Mouse (Mus musculus): Measurements from ENCODE around the gene Gm29666. TPM values are rescaled to one million over a fixed set of nuclear protein-coding genes. Genes with fewer than 3 reads are reported as not detected.
"Not testable (repeated sequence)": the region's sequence is repeated elsewhere in the genome, so short reads cannot be mapped to it uniquely, and the experiment has no call there.

The Gm29666 gene
- polyA plus RNA-seq, 1 experiment from 2014 or later, result 0.90 TPM

DNA sequence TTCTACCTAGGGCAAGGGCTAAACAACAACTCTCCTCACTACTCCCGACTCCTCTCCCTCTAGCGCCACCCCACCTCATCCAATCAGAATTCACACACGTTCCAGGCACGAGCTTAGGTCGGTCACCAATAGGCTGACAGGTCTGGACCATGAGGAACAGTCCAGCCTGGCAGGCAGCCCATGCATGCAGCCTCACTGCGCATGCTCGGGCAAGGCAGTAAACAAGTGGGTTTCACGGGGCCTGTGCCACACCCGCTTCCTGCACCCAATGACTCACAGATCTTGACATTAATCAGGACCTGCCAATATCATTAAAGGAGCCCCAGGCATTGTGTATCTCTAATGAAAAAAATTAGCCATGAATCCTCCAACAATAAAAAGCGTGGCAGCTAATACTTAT is 23.6 kb downstream of the Gm29666 start:
- WGBS, result 76% methylated on average over 10 of the region's 10 CpGs
- H3K4me3 ChIP-seq; H3K36me3 ChIP-seq; ATAC-seq (ENCODE audit: low FRiP score, low read depth); H3K4me2 ChIP-seq (replicated peaks); H3K9me3 ChIP-seq; H3K27me3 ChIP-seq (replicated peaks); H3K9ac ChIP-seq; H3K4me1 ChIP-seq; H3K27ac ChIP-seq: not testable (repeated sequence)

DNA sequence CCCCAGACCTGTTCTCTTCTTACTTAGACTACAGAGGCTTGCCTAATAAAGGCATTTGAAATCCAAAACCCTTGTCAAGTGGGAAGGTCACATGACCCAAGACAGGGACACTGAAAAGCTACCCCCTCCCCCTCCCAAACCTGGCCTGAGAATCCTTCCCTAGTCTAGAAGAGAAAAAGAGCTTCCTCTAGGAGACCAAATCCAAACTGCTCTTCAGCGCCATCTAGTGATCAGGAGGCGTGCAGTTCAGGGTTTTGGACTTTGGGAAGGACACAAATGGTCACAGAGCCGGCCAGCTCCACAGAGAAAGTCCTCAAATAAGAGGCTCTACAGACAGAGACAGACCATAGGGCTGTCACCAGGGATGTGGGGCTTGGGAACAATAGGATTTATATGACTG is 28.2 kb downstream of the Gm29666 start:
- no peak overlapping the region for H3K4me3 ChIP-seq

DNA sequence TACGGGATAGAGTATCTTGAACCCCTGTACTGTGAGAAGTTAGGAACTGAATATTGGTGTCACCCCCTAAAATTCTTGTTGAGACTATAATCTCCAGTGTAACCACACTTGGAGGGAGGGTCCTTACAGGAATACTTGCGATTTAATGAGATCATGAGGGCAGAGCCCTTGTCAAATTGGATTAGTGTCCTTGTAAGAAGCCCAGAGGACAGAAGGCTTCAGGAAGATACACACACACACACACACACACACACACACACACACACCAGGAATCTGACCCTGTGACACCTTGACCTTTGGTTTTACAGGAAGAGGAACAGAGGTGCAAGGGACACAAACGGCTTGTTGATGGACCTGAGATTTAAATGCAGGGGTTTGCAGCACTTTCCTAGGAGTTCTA is 28.6 kb downstream of the Gm29666 start:
- no peak overlapping the region for H3K4me3 ChIP-seq
- H3K27ac ChIP-seq, result no peak overlapping the region
- H3K4me2 ChIP-seq (replicated peaks), result no peak overlapping the region
- H3K9me3 ChIP-seq, result no peaks in the 10 kb centered on the region
- no peaks in the 10 kb centered on the region for H3K4me1 ChIP-seq
- no peak overlapping the region for H3K9ac ChIP-seq
- H3K27me3 ChIP-seq (replicated peaks), result no peaks in the 10 kb centered on the region
- WGBS, result 64% methylated on average over 3 of the region's 3 CpGs
- ATAC-seq (ENCODE audit: low FRiP score, low read depth), result no peak
- no peaks in the 10 kb centered on the region for H3K36me3 ChIP-seq

More for the DNA sequence above, 28.2 kb downstream of the Gm29666 start:
- Histone ChIP-seq H3K4me1 (no peaks in the 10 kb centered on the region), H3K4me2 (replicated peaks) (no peak overlapping the region), H3K9me3 (no peaks in the 10 kb centered on the region), H3K36me3 (no peaks in the 10 kb centered on the region), H3K27me3 (replicated peaks) (no peaks in the 10 kb centered on the region), H3K9ac (no peak overlapping the region), H3K27ac (no peak overlapping the region)
- WGBS, result 5% methylated on average over 3 of the region's 3 CpGs
- no peak for ATAC-seq (ENCODE audit: low FRiP score, low read depth)

DNA sequence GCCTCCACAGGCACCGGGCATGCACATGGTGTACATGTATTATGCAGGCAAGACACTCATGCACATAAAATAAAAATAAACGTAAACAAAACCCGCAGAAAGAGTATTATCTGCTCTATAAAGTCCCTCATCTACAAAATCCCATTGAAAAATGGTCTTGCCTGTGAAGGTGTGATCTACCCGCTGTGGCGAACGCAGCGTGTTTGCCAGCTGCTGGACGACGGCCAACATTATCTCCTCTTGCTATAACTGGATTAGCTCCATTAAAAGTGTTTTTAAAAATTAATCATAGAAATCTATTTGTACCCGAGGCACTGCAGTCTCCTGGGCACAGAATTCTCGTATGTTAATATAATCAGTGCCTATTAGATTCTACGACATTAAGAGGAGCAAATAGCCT is 31.8 kb downstream of the Gm29666 start:
- Histone ChIP-seq H3K4me1 (no peaks in the 10 kb centered on the region), H3K27me3 (replicated peaks) (no peaks in the 10 kb centered on the region), H3K9ac (no peak overlapping the region), H3K4me3 (no peak overlapping the region), H3K4me2 (replicated peaks) (no peak overlapping the region), H3K9me3 (no peaks in the 10 kb centered on the region), H3K27ac (no peak overlapping the region), H3K36me3 (no peaks in the 10 kb centered on the region)
- WGBS, result 78% methylated on average over 12 of the region's 12 CpGs
- ATAC-seq (ENCODE audit: low FRiP score, low read depth), result no peak

DNA sequence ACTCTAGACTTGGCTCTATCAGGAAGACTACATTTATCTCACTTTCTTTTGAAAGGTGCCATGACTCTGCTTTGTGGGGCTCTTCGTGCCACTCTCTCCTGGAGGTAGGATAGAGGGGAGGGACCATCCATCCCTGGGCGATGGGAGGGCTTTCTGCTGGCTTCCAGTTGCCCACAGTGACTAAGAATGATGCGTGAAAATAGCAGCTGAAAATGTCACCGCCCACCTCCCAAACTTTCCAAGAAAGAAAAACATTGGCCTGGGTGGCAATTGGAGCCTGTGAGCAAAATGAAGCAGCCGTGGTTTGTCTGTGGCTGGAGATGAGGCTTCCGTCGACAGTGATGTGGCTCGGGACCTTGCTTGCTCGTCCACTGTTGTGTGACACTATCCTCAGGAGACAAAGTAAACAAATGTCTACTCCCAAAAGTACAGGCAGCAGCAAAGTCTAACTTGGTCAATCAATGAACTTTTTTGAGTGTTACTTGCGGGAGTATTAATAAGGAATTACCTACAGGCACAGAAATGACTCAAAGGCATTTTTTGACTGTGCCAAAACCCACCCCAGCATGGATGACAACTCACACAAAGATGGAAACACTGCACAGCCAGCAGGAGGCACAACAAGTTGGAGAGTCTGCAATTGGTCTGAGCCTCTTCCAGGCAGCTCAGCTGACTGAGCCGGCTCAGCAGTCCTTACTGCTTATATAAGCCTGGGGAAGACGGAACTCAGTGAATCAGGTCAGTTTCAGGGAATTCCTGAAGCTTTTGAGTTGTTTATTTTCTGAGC is 42.6 kb downstream of the Gm29666 start:
- Histone ChIP-seq H3K36me3 (no peaks in the 10 kb centered on the region), H3K27me3 (replicated peaks) (no peaks in the 10 kb centered on the region), H3K9me3 (no peaks in the 10 kb centered on the region), H3K4me1 (no peaks in the 10 kb centered on the region), H3K4me3 (no peak overlapping the region), H3K9ac (no peak overlapping the region), H3K4me2 (replicated peaks) (no peak overlapping the region), H3K27ac (no peak overlapping the region)
- WGBS, result 84% methylated on average over 12 of the region's 12 CpGs
- no peak for ATAC-seq (ENCODE audit: low FRiP score, low read depth)

DNA sequence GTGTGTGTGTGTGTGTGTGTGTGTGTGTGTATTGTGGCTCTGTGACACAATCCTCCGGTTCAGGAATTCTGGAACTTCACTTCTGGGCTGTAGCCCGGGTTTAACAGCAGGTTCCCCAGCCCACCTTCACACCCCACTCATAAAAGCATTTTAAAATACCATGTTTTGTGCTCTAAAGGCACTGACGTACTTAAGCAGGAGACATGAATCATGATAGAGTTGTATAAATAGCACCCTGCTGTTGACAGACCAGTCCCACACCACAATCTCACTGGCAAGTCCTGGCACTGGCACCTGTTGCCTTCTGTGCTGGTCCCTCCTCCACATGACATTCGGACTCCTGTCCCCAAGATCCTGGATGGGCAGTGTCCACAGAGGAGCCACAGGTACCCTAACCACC is 46.0 kb downstream of the Gm29666 start:
- 80% methylated on average over 4 of the region's 4 CpGs for WGBS
- Histone ChIP-seq H3K36me3 (no peaks in the 10 kb centered on the region), H3K4me3 (no peak overlapping the region), H3K4me1 (no peaks in the 10 kb centered on the region), H3K4me2 (replicated peaks) (no peak overlapping the region), H3K27ac (no peak overlapping the region), H3K9ac (no peak overlapping the region), H3K27me3 (replicated peaks) (no peaks in the 10 kb centered on the region), H3K9me3 (no peaks in the 10 kb centered on the region)
- no peak for ATAC-seq (ENCODE audit: low FRiP score, low read depth)

DNA sequence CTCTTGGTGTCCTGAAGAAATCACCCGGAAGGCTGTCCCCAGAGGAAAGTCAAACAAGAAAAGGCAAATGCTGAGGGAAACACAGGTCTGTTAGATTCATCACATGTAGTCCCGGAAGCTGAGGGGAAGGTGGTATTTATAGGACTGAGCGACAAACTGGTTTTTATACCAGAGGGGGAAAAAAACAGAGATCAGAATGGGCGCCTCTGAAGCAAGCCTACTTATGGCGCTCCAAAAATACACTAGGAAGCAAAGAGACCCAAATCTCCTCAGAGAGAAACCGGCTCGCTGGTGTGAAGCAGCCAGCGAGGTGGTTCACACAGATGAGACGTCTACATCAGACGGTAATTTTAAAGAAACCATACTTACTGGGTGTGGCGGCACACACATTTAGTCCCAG is 46.8 kb downstream of the Gm29666 start:
- Histone ChIP-seq H3K4me1 (no peaks in the 10 kb centered on the region), H3K27ac (no peak overlapping the region), H3K4me2 (replicated peaks) (no peak overlapping the region), H3K9ac (no peak overlapping the region), H3K9me3 (no peaks in the 10 kb centered on the region), H3K27me3 (replicated peaks) (no peaks in the 10 kb centered on the region), H3K36me3 (no peaks in the 10 kb centered on the region), H3K4me3 (no peak overlapping the region)
- ATAC-seq (ENCODE audit: low FRiP score, low read depth), result no peak
- WGBS, result 89% methylated on average over 11 of the region's 11 CpGs

DNA sequence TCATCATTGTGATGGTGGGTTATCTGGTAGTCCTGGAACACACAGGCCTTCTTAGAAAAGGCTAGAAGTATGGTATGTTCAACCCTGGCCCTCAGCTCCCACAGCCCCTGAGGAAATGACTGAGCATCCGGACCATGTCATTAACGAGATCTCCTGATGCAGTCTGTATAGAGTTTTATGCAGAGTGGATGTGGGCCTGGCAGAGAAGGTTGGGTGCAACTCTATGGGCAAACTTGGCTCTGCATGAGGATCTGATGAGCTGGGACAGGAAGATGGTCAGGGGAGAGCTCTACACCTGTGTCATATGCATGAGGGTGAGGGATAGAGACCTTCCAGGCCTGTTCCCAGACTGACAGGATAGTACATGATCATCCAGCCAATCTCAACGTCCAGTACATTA is 48.0 kb downstream of the Gm29666 start:
- Histone ChIP-seq H3K9ac (no peak overlapping the region), H3K27ac (no peak overlapping the region), H3K36me3 (no peaks in the 10 kb centered on the region), H3K4me3 (no peak overlapping the region), H3K4me2 (replicated peaks) (no peak overlapping the region), H3K9me3 (no peaks in the 10 kb centered on the region), H3K4me1 (no peaks in the 10 kb centered on the region), H3K27me3 (replicated peaks) (no peaks in the 10 kb centered on the region)
- 89% methylated on average over 3 of the region's 3 CpGs for WGBS
- ATAC-seq (ENCODE audit: low FRiP score, low read depth), result no peak

DNA sequence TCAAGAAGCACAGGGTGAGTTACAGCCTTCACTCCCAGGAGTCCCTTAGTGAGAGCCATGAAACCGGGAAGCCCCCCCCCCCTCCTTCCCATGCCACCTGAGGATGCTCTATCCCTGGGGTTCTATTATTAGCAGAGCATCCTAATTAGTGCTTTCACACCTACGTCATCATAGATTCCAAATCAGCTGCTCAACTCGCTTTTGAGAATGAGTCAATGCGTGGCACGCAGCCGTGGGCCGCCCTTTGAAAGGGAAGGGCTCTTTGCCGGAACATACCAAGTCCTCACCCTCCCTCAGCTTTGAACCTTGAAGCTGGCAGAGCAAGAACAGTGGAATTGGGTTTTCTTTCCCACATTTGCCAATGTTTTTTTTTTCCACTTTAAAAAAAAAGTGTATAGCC is 57.9 kb downstream of the Gm29666 start:
- no peaks in the 10 kb centered on the region for H3K9me3 ChIP-seq
- ATAC-seq (ENCODE audit: low FRiP score, low read depth), result no peak
- no peaks in the 10 kb centered on the region for H3K36me3 ChIP-seq
- H3K27me3 ChIP-seq (replicated peaks), result no peaks in the 10 kb centered on the region
- peaks cover 10% of the 10 kb centered on the region for H3K4me1 ChIP-seq
- no peak overlapping the region for H3K27ac ChIP-seq
- H3K4me2 ChIP-seq (replicated peaks), result no peak overlapping the region
- H3K9ac ChIP-seq, result no peak overlapping the region
- 85% methylated on average over 8 of the region's 8 CpGs for WGBS
- no peak overlapping the region for H3K4me3 ChIP-seq

Small RNA genes within 50 kb of the gene (microRNA-seq; reads per million reads assigned to microRNA genes)
- gene Mir1249, result 21.8 reads per million, percentile 32 among the genes with 10 or more reads in this experiment

Other genes starting within 250 kb of the Gm29666 start
- 2.6 and 4.3 TPM in 2 replicates for gene Arhgap8, start 200.0 kb downstream of the Gm29666 start, polyA plus RNA-seq (2016; fragmentation: Nextera tagmentation; extraction: Ambion mirVana)
- 20.2 and 24.5 TPM in 2 replicates for gene Phf21b, start 64.0 kb downstream of the Gm29666 start, polyA plus RNA-seq (2016; fragmentation: Nextera tagmentation; extraction: Ambion mirVana)
- gene Nup50, start 3.4 kb upstream of the Gm29666 start, polyA plus RNA-seq (2016; fragmentation: Nextera tagmentation; extraction: Ambion mirVana), result 49.4 and 49.6 TPM in 2 replicates
- gene 5031439G07Rik, start 68.5 kb upstream of the Gm29666 start, polyA plus RNA-seq (2016; fragmentation: Nextera tagmentation; extraction: Ambion mirVana), result 28.6 and 35.3 TPM in 2 replicates
- gene Upk3a, start 97.1 kb upstream of the Gm29666 start, polyA plus RNA-seq (2016; fragmentation: Nextera tagmentation; extraction: Ambion mirVana), result 0.53 and 0.61 TPM in 2 replicates
- 23.9 and 26.0 TPM in 2 replicates for gene Fam118a, start 108.9 kb upstream of the Gm29666 start, polyA plus RNA-seq (2016; fragmentation: Nextera tagmentation; extraction: Ambion mirVana)
- 0.15 and 0.24 TPM in 2 replicates for gene Smc1b, start 211.9 kb upstream of the Gm29666 start, polyA plus RNA-seq (2016; fragmentation: Nextera tagmentation; extraction: Ambion mirVana)
- 0.56 and 0.74 TPM in 2 replicates for gene Ribc2, start 212.0 kb upstream of the Gm29666 start, polyA plus RNA-seq (2016; fragmentation: Nextera tagmentation; extraction: Ambion mirVana)

Measured in neural tube, embryonic 12.5 days (tissue).